Mouse (Mus musculus) thymus, postnatal 25 days (tissue): Measurements from ENCODE around the gene Cic.
"Not testable (repeated sequence)": the region's sequence is repeated elsewhere in the genome, so short reads cannot be mapped to it uniquely, and the experiment has no call there.

Experiments used
- DNase-seq: peaks from one replicate; pipeline ENCODE4 v3.0.0; 2022

The Cic gene

DNA sequence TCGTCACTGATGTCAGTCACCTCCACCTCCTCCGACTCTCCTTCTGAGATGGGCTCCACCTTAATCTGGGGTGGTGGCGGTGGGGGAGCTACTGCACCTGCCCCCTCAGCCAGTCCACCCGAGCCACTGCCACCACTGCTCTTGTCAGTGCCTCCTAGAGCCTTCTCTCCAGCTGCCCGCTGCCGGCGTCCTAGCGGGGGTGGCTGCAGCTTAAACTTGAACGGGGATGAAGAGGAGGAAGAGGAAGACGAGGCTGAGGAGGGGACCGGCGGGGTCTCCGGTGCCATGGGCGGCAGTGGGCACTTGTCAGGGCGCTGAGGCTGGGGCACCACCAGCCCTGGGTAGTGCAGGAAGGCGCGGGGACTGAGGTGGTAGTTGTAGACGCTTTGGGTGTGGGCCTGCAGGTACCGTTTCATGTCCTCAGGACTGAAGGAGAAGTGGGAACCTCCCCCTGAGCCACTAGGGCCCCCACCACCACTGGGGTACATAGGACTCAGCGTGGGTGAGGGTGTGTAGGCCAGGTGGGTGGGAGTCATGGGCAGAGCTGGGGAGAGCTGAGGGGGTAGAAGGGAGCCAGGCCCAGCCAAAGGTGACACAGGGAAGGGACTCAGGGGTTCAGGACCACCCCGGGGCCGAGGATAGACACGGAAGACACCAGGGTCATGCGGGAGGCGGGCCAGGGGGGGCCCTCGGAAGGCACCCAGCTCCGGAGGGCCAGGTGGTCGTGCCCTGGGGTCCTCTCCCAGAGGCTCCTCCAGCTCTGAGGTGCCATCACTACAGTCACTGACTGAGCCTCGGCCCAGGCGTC is 22.7 kb upstream of the Cic start:
- no peak for DNase-seq

DNA sequence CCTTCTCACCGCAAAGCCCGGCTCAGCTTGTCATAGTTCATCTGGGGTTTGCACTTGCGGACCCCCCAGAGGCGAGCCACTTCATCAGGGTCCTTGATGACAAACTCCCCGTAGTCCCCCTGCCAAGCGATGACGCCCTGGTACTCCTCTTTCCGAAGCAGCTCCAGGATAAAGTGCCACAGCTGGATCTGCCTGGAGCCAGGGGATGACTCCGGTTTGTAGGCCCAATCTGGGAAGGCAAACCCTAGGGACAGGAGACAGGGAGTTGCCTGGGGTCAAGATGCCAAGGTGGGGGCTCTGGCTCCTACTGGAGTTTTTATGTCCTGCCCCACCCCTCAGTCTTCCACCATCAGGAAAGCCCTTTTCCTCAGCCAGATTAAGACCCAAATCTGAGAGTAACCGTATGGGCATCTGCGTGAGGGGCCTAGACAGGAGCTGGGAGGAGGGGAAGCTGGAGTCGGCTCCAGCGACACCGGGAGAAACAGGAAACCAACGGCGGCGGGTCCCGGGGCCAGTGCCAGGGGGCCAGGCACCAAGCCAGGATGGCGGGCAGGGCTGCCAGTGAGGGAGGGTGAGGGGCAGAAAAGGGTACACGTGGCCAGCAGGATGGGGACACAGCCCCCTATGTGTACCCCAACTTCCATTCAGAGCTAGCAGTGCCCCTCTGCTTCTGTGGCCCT is 21.3 kb upstream of the Cic start:
- DNase-seq: no peak

DNA sequence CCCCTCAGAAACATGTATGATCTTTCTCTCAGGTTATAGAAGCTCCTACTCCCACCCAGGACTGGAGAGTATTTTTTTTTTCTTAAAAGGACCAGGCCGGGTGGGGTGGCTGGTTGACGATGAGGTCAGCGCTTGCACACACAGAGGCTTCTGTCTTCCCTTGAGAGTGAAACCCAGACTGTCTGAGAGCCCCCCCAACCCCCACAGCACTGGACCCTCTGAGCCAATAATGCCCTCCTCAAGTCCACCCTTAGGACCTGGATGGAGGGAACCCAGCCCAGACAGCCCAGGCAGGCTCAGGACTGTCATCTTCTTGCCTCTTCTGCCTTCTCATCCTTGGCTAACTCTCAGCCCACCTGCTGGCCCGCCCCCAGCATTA is 20.8 kb upstream of the Cic start:
- no peak for DNase-seq

DNA sequence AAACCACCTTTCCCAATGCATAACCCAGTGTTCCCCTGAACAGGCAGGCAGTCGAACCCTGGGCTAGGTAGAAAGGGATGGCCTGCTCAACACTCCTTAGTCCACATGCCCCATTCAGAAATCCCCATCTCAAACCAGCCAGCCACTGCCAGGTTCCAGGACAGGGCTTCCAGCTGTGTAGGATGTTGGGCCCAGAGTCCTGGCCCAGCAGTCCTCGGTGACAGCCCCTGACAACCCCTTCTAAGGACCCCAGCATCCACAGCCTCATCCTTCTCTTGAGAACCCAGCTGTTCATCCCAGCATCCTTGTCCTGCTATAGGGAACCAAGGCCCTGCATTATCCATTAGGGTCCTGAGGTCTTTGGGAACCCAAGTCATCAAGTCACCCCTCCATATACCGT is 20.0 kb upstream of the Cic start:
- DNase-seq: no peak

DNA sequence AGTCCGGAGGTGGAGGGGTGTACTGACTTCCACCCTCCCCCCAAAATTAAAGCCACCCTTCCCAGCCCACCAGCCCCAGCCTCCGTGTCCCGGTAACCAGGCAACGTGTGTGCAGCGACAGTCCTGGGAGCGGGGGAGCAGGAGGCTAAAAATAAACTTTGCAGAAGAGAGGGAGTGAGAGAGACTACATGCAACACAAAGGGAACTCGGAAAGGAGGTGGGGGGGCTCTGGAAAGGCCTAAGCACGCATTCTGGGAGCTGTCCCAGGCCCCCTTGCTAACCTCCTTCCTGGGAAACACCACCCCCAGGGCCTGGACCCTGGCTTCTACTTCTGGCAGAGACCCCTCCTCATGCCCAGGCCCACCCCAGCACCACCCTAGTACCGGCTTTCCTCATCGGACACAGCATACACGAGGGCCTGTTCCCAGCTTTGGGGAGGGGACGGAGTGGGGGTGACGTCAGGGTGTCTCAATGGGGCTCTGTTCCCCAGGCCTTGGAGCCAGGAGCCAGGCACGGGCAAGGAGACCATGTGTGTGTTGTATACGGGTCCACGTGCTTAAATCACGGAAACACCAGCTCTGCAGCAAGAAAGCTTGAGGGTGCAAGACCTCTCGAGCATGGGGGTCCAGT is 19.4 kb upstream of the Cic start:
- peak; percentile 38 for DNase-seq

DNA sequence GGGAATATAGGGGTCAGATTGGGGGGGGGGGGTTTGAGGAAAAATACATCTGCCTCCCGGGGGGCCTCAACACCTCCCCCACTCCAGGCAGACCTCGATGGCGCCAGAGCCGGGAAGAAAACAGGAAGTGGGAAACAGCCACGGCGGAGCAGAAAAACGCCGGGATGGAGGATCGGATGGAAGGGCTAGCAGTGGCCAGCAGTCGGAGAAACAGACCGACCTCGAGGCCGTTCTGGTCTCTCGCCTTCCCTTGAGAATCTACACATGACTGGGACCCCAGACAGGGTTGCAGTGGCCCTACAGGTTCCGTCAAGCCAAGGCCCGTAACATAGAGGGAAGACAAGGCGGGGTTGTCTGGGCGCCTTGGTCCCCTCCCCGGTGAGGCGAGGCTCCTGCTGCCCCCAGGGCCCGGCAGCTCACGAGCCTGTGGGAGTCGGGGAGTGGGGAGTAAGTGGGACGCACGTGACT is 18.6 kb upstream of the Cic start:
- no peak for DNase-seq

DNA sequence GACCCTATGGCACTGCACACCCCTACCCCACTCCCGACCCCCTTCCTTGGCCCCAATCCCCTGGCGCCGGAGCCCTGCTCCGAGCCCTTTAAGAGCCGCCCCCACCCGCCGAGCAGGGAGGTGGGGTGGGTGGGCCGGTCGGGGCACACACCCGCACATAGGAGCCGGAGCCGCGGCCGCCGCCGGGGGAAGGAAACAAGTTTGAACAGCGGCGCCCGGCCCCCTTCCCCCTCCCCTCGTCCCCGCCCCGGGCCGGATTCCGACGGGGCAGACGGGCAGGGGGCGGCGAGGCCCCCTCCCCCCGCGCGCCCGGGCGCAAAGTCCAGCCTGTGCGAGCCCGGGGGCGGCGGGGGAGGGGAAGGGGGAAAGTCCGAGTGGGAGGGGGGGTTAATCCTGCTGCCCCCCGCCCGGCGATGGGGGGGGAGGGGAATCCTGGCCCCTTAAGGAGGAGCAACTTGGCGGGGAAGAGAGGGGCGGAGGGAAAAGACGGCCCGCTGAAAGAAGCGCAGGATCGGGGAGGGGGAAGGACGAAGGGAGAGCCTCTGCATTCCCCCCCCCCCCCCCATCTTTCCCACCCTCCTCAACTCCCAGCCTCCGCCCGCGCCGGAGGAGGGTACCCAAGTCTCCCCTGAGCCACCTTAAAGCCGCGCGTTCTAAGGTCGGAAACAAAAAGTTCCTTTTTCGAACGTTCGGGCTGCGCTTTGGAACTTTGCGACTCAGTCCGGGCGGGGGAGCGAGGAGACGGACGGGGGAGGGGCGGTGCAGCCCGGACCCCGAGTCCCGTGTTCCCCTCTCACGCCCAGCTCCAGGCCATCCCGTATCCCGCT is 18.0 kb upstream of the Cic start:
- peak; percentile 80 for DNase-seq

DNA sequence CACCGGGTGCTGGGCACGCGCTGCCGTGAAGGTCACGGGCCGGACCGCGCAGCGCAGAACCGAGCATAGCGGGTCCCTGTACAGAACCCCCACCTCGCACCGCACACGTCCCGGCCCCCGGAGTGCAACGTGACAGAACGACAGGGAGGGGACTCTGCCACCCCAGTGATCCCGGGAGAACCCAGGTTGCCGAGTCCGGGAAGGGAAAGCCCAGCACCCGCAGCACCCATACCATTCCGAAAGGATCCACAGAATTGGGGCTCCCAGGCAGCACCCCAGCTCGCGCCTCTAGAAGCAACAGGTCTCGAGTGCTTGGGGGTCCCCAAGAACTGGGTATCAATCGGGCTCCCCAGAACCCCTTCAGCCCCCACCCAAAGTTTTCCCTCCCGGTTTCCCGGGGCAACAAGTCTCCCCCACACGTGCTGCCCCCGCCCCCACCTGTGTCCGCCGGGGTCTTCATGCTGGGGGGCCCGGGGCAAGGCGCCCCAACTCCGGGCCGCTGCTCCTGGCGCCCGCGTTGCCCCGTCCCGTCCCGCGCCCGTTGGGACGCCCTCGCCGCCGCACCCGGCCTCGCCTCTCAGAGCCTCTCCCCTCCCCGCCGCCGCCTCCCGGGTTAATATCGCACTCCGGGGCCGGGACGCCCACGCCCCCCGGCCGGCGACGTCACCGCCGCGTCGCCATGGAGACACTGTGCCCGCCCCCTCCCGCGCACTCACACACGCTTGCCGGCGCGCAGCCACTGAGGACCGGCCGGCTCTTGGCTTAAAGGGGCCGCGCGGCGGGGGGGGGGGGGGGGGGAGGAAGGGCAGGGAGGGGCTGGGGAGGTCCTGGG is 17.1 kb upstream of the Cic start, which contains the start of gene Erf:
Gene Erf, minus strand, starts transcription at position 621 of the 832 bp plus-strand sequence.
- peak; percentile 95 for DNase-seq

DNA sequence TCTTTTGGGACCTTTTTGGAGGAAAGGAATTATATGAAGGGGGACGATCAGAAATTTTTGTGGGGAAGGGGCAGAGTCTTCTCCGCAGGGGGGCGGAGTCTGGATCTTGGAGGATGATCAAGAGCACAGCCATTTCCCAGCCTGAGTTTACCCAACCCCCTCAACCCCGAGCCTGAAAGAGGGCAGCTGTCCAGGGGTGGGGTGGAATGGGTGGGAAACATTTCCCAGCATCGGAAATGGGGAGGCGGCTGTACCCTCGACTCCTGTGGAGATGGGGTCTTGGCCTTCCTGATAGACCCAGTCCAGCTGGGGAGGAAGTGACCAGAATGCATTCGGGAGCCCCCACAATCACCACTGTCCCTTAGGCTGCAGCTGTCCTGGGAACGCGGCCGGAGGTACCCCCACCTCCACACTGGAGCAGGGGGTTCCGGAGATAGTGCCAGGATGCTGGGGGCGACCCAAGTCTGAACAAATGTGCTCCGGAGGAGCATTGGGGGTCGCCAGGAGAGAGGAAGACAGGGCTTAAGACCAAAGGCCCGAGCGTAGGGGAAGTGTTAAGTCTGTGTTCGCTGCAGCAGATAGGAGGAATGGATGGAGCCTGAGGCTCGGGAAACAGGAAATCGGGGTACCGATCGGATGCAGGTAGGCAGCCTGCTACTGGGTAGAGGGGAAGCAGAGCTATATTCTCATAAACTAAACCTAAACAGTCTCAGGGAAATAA is 16.3 kb upstream of the Cic start:
- DNase-seq: peak; percentile 42

DNA sequence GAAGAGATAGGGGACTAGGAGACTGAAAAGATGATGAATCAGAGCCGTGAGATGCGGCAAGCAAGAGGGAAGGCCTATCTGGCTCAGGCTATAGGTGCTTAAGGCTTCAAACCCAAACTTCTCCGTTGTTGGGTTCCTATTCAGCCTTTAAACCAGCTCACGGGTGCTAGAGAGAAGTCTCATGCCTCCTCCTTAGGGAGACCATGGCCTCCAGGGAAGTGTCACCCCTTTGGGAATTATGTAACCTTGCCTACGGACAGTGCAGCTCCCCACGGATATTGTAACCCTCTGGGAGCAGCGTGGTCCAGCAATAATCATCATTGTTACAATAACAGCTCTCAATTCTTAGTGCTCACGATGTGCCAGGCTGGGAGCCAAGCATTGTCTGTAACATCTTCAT is 15.7 kb upstream of the Cic start:
- DNase-seq: no peak

DNA sequence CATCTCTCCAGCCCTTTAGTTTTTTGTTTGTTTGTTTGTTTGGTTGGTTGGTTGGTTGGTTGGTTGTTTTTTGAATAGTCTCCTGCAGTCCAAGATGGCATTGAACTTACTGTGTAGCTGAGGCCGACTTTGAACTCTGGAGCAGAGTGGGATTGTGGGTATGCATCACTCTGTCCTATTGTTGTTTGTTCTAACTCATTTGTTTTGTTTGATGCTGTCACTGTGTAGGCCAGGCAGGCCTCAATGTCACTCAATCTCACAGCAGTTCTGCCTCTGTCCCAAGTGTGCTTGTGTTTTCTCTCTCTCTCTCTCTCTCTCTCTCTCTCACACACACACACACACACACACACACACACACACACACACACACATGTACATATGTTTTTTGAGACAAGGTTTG is 5.6 kb upstream of the Cic start:
- DNase-seq: no peak

DNA sequence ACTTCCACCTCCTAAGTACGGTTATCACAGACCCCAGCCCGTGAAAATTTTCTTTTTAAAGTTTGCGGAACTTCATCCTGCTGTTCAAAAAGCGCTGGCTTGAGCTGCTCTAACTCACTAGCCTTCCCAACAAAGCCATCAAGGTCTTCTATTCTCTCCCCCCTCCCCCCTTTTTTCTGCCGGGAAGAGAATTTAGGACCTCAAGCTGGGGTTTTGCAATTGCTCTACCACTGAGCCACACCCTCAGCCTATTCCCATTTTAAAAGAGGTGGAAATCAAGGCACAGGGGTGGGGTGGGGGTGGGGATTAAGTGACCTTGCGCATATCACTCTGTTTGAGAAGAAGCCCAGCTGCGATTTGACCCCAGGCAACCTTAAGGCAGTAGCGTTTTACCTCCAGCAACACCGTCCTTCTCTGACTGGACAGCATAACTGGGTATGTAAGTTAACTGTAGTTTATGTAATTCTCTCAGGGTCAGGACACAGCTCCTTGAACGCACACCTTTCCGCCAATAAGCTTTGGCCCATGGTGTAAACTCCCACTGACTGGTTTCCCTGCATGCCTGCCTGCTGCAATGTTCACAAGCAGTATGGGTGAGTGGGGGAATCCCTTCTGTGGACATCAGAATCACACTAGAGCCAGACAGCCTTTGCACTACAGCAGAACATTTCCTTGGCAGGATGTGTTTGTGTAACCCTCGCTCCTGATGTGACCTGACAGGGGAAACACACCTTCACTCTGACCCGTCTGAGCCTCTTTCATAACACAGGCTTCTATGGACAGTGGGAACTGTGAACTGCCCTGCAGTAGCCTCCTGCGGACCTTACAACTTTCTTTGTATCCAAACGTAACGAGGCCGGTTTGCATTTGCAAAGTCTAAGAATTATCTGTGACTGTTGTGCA is 3.3 kb upstream of the Cic start:
- no peak for DNase-seq

DNA sequence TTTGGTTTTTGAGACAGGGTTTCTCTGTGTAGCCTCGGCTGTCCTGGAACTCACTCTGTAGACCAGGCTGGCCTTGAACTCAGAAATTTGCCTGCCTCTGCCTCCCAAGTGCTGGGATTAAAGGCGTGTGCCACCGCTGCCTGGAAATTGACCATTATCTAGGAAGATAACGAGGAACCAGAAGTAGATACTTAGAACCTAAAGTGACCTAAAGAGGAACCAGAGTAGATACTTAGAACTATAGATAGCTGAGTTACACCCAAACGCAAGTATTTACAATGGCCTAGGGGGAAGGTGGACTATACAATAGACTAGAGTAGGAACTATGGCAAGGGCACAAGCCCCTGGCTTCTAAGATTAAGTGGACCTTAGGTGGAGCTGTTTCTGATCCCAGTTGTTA is 1.8 kb upstream of the Cic start:
- not testable (repeated sequence) for DNase-seq

DNA sequence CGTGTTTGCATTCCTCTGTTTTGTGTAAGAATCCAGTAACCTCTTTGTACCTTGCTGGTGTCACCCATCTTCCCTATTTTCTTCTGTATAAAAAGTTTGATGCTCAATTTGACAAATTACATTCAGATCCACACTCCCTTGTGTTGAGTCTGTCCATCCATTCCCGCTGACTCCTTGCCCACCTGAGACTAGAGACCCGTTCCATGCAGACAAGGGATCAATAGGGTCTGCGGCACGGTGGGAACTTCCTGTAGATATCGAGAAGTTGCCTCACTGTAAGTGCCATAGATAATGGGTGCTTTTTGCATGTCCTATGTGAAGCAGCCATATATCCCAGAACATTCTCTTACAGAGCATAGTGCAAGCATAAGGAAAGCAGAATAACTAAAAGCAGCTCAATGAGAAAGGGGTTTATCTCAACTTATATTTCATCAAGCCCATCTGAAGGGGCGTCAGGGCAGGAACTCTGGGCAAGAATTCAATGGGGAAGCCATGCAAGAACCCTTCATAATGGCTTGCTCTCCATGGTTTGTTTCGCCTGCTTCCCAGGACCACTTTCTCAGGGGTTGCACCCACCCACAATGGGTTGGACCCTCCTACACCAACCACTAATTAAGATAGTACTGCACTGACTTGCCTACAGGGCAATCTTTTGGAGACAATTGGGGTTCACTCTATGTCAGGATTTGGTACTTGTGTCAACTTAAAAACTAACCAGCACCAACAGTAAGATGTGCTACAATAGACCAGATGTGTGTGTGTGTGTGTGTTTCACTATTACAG is 1.1 kb upstream of the Cic start:
- DNase-seq: no peak

DNA sequence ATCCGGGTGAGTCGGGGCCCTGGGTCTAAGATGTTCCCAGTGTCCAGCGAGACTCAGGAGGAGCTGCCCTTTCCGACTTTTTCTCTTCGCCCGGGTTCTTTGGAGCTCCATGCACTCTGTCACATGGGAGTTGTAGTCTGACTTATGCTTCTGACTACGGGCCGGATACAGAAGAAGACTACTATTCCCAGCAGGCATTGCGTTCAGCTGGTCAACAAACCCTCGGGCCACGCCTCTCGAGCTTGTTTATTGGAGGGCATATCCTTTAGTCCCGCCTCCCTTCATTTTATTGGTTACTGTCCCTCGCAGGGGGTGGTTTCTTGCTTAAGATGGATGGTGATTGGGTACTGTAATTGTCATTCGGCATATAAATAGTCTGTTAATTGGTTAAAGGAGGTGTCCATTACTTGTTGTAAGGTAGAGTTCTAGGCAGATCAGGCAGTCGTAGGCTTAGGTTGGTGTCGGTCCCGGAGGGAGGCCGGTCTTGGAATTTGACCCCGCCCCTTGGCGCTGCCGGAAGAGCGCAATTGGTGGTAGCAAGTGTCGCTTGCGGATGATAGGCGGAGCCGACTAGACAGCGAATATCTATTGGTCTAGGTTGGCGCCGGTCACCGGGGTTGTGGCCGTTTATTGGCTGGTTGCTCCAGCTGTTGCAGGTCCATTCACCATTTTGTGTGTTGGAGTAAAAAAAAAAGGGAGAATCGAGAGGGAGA is 403 bp downstream of the Cic start:
- DNase-seq: peak; percentile 98

DNA sequence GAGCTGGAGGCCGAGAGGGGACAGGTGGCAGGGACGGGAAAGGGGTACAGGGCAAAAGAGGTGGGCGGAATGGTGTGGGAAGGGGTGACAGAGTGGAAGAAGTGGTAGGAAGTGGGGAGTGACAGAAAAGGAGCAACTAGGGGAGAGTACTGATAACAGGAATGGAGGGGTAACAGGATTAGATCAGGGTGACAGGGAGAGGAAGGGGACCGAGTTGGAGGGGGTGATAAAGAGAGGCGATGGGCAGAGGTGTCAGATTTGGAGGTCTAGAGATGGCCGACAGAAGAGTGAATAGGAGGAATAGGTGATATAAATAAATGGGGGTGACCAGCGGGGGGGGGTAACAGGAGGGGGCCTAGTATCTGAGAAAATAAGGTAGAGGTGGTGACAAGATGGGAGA is 1.1 kb downstream of the Cic start:
- DNase-seq: no peak

DNA sequence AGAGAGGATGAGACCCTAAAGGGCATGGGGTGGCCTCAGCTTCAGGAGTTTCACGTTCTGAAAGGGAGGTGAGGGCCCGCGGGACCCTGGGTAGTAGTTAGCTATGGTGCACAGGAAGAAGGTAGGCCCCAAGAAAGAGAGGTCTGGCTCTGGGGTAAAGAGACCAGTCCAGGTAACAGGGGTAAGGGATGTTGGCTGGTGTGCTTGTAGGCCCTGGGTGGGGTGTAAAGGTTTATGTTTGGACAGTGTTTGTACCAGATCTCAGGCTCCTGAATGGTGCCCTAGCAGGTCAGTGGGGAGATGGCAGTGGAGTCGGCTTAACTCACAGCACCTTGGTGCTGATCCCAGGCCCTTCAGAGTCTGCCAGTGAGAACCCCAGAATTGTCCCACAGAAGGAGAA is 1.5 kb downstream of the Cic start:
- peak; percentile 47 for DNase-seq

DNA sequence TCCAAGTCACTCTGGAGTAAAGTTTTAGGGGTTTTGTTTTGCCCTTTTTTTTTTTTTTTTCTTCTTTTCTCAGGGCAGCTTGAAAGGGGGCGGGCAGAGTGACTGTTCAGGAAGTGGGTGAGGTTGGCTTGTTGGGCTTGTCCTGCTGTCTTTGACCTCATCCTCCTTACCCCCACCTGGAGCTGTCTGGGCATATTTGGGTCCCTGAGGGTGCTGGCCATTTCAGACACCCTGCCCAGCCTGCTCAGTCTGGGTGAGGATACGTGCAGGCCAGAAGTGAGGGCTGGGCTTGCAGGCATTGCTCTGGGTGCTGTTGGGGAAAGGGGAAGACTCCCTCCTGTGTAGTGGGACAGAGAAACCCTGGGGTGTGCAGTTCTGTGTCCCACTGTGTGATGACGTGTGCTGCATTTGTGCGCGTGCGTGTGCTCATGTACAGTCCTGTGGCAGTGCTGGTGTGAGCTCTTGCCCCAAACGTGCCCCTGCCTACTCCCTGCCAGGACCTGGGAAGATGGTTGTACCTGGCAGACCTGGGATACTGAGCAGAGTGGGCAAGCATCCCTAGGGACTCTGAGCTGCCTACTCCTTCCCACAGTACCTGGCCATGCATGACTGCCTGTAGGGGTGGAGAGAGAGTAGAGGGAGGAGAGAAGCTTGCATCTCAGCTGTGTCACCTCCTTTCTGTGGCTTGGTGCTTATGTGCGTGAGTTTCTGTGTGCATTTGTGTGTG is 2.2 kb downstream of the Cic start:
- DNase-seq: peak; percentile 49
